Mouse (Mus musculus) lung, postnatal 0 days (tissue): ENCODE data around the gene Rem2.

Experiments
- CTCF ChIP-seq: IDR thresholded peaks from 2 replicates; pipeline ENCODE4 v1.5.1; 2016; ENCODE audit warnings: antibody characterized with exemption, mild to moderate bottlenecking
- EP300 ChIP-seq: IDR thresholded peaks from 2 replicates; pipeline ENCODE4 v1.6.1; 2016; ENCODE audit warnings: antibody characterized with exemption, mild to moderate bottlenecking, control low read depth

- TF ChIP-seq CTCF (no peak), EP300 (no peak)
These were observed 31.9 kb upstream of the Rem2 start for GRCm38 (mm10) chr14:54443712-54444618.
